Mouse (Mus musculus) lung, adult 2 months (tissue): ENCODE measurements around the gene Bbs4.

Source experiments
- CTCF ChIP-seq: fragments of 200-500 bp; IDR thresholded peaks from 2 replicates; pipeline ENCODE4 v1.5.1; 2011; ENCODE audit warnings: mild to moderate bottlenecking, low read length, control low read depth; ENCODE audit not compliant: insufficient read depth
- POLR2A ChIP-seq: fragments of 200-500 bp; IDR thresholded peaks from 2 replicates; pipeline ENCODE4 v1.6.1; 2011; ENCODE audit warnings: low read depth, mild to moderate bottlenecking, control low read depth, low read length, borderline replicate concordance; ENCODE audit errors: extremely low read depth

GRCm38 (mm10) chr9:59352586-59353252 lies 589 bp downstream of the Bbs4 start:
- TF ChIP-seq CTCF (no peak), POLR2A (no peak; the same call in 1 of the 2 replicates)
